8 mouse cellular contexts compared by ENCODE assay signal in the genomic region with DNA sequence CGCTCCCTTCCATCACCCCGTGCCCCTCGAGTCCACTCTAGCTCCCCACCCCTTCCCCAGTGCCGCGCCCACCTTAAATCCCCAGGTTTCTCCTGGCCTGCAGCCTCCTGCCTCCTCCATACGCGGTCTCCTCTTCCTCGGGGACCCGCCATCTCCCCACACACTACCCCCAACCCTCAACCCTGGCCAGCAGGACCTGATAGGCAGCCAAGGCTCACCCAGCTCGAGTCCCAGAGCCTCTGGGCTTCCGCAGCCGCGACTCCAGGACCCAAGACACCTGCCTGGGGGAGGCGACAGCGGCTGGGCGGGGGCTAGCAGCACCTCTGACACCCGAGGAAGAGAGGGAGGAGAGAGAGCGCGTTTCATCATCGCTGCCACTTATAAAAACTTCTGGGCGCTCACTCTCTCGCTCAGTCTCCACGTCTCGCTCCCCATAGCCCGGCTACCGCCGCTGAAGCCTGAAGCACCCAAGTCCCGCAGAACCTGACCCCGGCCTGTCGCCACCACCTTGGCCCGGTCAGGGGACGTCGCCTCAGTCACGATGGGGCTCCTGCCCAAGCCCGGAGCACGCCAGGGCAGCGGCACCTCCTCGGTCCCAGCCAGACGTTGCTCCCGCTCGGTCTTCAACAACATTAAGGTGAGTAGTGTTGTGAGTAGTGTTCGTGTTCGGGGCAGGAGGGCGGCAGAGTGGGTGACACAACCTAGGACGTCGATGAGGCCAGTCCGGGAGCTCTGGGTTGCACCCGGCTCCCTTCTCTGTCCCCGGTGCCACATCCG. TPM values are rescaled to one million over a fixed set of nuclear protein-coding genes. Genes with fewer than 3 reads are reported as not detected.
DNase-seq lines count a peak whose midpoint lies in the region; ATAC-seq and TF ChIP-seq lines count a peak whose summit lies in the region.

No protein-coding gene starts in this region.

- peak; percentile 86 for TF ChIP-seq POLR2A in lung, adult 2 months (IDR thresholded peaks at IDR 0.05; ENCODE audit: borderline replicate concordance, extremely low read depth, low read depth, low read length)

- peak overlapping the region; percentile 90 for H3K4me2 ChIP-seq in forebrain, embryonic 15.5 days (replicated peaks)
- peak overlapping the region; percentile 94 for H3K4me2 ChIP-seq in stomach, embryonic 14.5 days (replicated peaks; ENCODE audit: low read depth, low read length)

- peaks cover 17% of the 10 kb centered on the region; the same call in 1 of the 2 replicates for H3K27me3 ChIP-seq in forebrain, embryonic 15.5 days
- H3K27me3 ChIP-seq in stomach, embryonic 14.5 days (ENCODE audit: control insufficient read depth, insufficient read depth, low read length), result no peaks in the 10 kb centered on the region

- H3K36me3 ChIP-seq in forebrain, embryonic 15.5 days, result no peaks in the 10 kb centered on the region
- no peaks in the 10 kb centered on the region for H3K36me3 ChIP-seq in stomach, embryonic 14.5 days (ENCODE audit: control insufficient read depth, insufficient read depth, low read length)

- peak overlapping the region; percentile 37 for H3K9ac ChIP-seq in forebrain, embryonic 15.5 days (replicated peaks)
- peak overlapping the region; percentile 36 for H3K9ac ChIP-seq in stomach, embryonic 14.5 days (replicated peaks; ENCODE audit: low read depth, low read length)

- H3K9me3 ChIP-seq in forebrain, embryonic 15.5 days, result no peaks in the 10 kb centered on the region
- no peaks in the 10 kb centered on the region for H3K9me3 ChIP-seq in stomach, embryonic 14.5 days (ENCODE audit: control insufficient read depth, low read depth, low read length)

- peak overlapping the region; percentile 40 for H3K4me3 ChIP-seq in forebrain, embryonic 15.5 days
- H3K4me3 ChIP-seq in lung, adult 2 months (replicated peaks; ENCODE audit: extremely low read depth, low read depth, low read length), result peak overlapping the region; percentile 81
- peak overlapping the region; percentile 49 for H3K4me3 ChIP-seq in stomach, embryonic 14.5 days (ENCODE audit: low read depth, low read length)

- no peak for TF ChIP-seq CTCF in lung, adult 2 months (IDR thresholded peaks at IDR 0.05; ENCODE audit: insufficient read depth, low read length)

- peak; percentile 11 to 12 for DNase-seq in cerebellum, adult 18-20 months
- no peak for DNase-seq in cerebellum, adult 11-12 months
- peak; percentile 59 for DNase-seq in ZHBTc4 (ENCODE audit: low read depth, low spot score)
- peak; percentile 61 for DNase-seq in kidney, adult 18-20 months
- DNase-seq in lung, adult 2 months, result peak; percentile 70
- no peak for DNase-seq in layer of hippocampus, adult 18-20 months (ENCODE audit: low spot score in 2 of 2)

- 0 out of 2 replicates have a peak, but pooled peaks have one; percentile 38 for ATAC-seq in forebrain, embryonic 15.5 days (replicated peaks)
- ATAC-seq in stomach, embryonic 14.5 days (ENCODE audit: insufficient number of reproducible peaks, insufficient read depth, low FRiP score, low read depth), result peak; percentile 35; the same call in 1 of the 2 replicates

- no peak overlapping the region for H3K27ac ChIP-seq in forebrain, embryonic 15.5 days (replicated peaks)
- peak overlapping the region; percentile 86 for H3K27ac ChIP-seq in stomach, embryonic 14.5 days (ENCODE audit: low read length)

- WGBS in forebrain, embryonic 15.5 days, result under 1% methylated on average over 50 of the region's 50 CpGs
- under 1% methylated on average over 49 of the region's 50 CpGs for WGBS in lung, adult 2 months
- WGBS in stomach, embryonic 14.5 days, result 1% methylated on average over 45 of the region's 50 CpGs

- H3K4me1 ChIP-seq in forebrain, embryonic 15.5 days, result peaks cover 13% of the 10 kb centered on the region
- peaks cover 7% of the 10 kb centered on the region for H3K4me1 ChIP-seq in lung, adult 2 months (ENCODE audit: control insufficient read depth, insufficient read depth, low read length)
- H3K4me1 ChIP-seq in stomach, embryonic 14.5 days (ENCODE audit: control insufficient read depth, insufficient read depth, low read length), result peaks cover 6% of the 10 kb centered on the region; the same call in 1 of the 2 replicates

RNA-seq across cellular contexts. Expression of a gene that starts 19.8 kb away (rescaled TPM):
- polyA plus RNA-seq in forebrain, embryonic 15.5 days (2015; fragmentation: Nextera tagmentation; extraction: Ambion mirVana), result 1.6 TPM in 2 replicates
- 289 and 334 TPM in 2 replicates for polyA plus RNA-seq in lung, adult 2 months (2012; rRNA removed)
- 8.8 and 9.1 TPM in 2 replicates for polyA plus RNA-seq in stomach, embryonic 14.5 days (2014; fragmentation: Nextera tagmentation; extraction: Ambion mirVana)
- total RNA-seq in layer of hippocampus, adult 18-20 months (2021), result 1 to 10 TPM; 2.1 to 2.2 TPM

Comparison
In these comparisons a context has a peak if more than half of its experiments do, and no peak if none do; other contexts are left out.
1. DNase-seq: peak in cerebellum, adult 18-20 months (2 of 2), ZHBTc4 (single experiment), kidney, adult 18-20 months (single experiment) and lung, adult 2 months (single experiment); none in cerebellum, adult 11-12 months (single experiment) and layer of hippocampus, adult 18-20 months (0 of 2).
2. RNA of a gene that starts 19.8 kb away (polyA plus RNA-seq): 289 to 334 TPM in lung, adult 2 months; 8.8 to 9.1 TPM in stomach, embryonic 14.5 days and 1.6 TPM in forebrain, embryonic 15.5 days; every median in the first group is over 10 times any median in the second.
3. Peak in every context shown above with its lines, with median percentiles within 50 percentile points of each other: H3K4me3 ChIP-seq.